Mouse (Mus musculus): ENCODE results near the gene Ms4a12.
"Not testable (repeated sequence)": the region's sequence is repeated elsewhere in the genome, so short reads cannot be mapped to it uniquely, and the experiment has no call there.

The Ms4a12 gene

GRCm38 (mm10) chr19:11232348-11232747 is at the start of gene Ms4a12:
Gene Ms4a12 (minus strand): TSS chr19:11232448.
- DNase-seq (ENCODE audit: low read depth, low spot score), result no peak

GRCm38 (mm10) chr19:11280223-11280622 is 48.0 kb upstream of the Ms4a12 start:
- DNase-seq (ENCODE audit: low read depth, low spot score), result no peak

DNA sequence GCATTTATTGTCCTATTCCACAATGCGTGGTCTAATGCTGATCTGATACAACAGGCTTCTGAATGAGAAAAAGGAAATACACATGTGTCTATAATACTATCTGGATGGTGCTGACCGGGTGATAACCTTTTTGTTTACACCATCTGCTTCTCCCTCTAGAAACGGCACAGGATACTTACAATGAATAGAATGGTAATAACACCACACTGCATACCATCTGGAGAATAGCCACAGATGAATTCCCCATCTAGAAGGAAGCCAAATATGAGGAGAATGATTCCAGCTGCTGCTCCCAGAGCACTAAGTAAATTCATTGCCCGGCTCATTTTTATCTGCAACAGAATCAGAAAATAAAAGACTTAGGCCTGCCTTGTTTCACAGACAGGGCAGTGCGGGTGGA is 44.2 kb upstream of the Ms4a12 start:
- DNase-seq (ENCODE audit: low read depth, low spot score), result no peak

- no peak for DNase-seq (ENCODE audit: low read depth, low spot score)
Observed at GRCm38 (mm10) chr19:11266956-11267355, 34.7 kb upstream of the Ms4a12 start.

DNA sequence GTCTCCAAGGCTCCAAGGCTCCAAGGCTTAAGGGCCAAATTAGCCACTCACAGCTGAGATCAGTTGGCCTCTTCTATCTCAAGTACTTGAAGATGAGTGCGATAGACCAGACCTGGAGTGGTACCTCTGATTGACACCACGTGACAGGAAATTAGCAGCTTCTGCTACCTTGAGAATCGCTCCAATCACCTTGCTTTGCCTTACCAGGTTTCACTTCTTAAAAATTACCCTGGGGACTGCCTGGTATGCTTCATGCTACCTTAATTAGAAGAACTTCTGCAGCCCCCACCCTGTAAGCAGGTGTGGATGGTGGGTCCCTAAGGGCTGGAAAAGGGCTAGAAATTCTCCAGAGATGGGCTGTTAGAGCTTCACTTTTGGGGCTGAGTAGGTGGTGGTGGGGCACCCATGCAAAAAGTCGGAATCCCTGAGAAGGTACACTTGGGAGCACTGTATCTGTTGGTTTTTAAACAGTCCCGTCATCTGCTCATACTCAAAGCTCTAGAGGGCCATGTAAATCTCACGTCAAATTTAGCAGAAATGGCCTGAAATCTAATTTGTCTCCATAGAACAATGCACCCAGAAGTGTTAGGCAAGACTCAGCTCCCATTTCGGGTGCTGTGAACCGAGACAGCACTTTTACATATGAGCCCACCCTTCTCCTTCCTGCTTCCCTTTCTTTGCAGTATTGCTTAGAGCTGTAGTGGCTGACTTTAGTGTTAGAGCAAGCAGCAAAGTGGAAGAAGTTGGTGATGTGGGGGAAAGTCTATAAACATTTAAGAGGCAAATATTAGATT is 34.0 kb upstream of the Ms4a12 start, which contains the start of gene Ms4a1:
Gene Ms4a1, minus strand, starts transcription at position 190 of the 794 bp plus-strand sequence.
- no peak for DNase-seq (ENCODE audit: low read depth, low spot score)

GRCm38 (mm10) chr19:11264602-11265185 is 32.4 kb upstream of the Ms4a12 start:
- DNase-seq (ENCODE audit: low read depth, low spot score), result no peak

- DNase-seq (ENCODE audit: low read depth, low spot score), result no peak
Observed at GRCm38 (mm10) chr19:11263549-11263948, 31.3 kb upstream of the Ms4a12 start.

DNA sequence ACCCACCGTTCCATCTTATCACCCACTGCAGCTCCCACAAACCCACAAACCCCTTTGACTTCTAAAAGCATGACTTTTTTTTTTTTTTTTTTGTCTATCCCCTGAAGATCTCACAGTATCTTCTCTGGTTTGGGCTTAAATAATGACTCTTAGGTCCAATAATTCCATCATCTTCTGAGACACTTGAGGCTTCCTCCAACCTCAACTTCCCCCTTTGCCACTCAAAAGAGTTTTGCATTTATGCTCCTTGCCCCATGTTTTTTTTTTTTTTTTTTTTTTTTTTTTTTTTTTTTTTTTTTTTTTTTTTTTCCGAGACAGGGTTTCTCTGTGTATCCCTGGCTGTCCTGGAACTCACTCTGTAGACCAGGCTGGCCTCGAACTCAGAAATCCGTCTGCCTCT is 30.7 kb upstream of the Ms4a12 start:
- not testable (repeated sequence) for DNase-seq (ENCODE audit: low read depth, low spot score)

DNA sequence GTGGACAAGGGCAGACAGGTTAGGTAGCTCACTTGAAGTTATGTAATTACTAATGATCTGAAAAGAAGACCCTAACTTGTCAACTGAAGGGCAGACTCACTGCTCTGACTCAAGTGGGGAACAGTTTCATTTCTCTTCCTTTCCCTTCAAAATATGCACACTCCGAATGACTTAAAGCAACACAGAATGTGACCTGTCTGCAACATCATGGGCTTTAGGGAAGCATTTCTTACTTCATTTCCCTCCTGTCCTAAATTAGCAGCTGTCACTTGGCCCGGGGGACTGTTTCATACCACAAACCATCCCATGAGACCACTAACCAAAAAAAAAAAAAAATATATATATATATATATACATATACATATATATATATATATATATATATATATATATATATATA is 29.3 kb upstream of the Ms4a12 start:
- DNase-seq (ENCODE audit: low read depth, low spot score), result no peak

GRCm38 (mm10) chr19:11244230-11244629 is 12.0 kb upstream of the Ms4a12 start:
- DNase-seq (ENCODE audit: low read depth, low spot score), result no peak

- DNase-seq (ENCODE audit: low read depth, low spot score), result no peak
Observed at GRCm38 (mm10) chr19:11242560-11242959, 10.3 kb upstream of the Ms4a12 start.

- no peak for DNase-seq (ENCODE audit: low read depth, low spot score)
Observed at GRCm38 (mm10) chr19:11235820-11236219, 3.6 kb upstream of the Ms4a12 start.

DNA sequence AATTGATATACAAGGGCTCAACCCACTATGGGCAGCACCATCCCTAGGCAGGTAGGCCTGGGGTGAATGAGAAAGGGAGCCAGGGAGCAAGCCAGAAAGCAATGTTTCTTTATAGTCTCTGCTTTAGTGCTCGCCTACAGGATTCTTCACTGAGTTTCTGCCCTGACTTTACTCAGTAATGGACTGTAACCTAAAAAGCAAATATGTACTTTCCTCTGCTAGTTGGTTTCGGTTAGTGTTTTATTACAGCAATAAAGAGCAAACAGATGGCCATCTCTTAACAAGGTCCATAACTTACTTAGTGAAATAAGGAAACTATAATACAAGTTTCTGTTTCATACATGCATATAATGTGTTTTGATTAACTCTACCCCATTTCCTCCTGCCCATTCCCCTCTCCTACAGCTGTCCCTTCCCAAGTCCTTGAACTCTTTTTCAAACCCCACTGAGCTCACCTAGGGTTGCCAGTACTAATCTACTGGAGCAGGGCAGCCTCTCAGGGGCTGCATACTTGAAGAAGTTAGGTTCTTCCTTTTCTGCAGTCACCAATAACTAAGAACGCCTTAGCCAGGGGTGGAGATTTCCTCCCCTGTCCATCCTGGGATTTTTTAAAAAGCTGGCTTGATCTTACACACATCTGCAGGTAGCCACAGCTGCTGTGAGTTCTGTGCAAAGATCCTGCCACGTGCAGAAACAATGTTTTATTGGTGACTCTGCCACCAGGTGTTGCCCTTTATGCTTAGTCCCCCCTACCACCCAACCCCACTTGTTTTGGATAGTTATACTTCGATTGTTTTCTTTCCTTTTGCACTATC is 2.9 kb upstream of the Ms4a12 start:
- DNase-seq (ENCODE audit: low read depth, low spot score), result no peak

DNA sequence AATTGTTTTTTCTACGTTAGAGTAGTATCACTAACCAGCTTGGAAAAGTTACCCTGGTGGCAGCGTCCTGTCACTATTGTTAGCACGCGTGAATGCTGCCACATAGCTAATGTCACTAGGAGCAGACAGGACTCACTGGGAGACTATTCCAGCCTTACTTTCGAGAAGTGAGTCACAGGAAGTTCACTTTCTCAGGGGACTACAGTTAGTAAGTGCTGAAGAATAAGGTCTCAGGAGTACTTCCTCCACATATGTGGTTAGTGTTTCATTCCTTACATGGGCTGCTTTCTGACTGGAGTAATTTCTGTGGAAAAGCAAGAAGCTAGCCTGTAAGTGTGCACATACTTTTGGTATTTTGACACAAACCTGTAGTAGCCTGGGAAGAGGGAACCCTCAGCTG is 2.0 kb upstream of the Ms4a12 start:
- DNase-seq (ENCODE audit: low read depth, low spot score), result no peak

DNA sequence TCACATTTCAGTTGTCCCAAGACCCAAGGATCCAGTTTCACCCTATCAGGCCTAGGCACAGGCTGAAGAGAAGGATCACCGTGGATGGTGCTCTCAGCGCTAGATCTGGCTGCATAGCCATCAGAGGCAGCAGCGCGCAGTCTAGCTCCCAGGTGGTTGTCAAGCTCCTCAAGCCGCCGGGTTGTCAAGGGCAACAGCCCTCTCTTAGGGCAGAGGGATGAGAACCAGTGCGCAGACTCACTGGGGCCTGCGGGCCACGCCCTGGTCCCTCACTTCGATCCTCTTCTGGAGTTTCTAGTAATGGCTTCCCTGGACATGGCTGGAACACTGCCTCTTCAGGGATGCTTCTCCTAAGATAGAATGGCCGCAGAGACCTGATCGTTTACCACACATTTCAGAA is 35.7 kb downstream of the Ms4a12 start, which contains the start of gene Ms4a13:
Gene Ms4a13, minus strand, starts transcription at position 192 of the 400 bp plus-strand sequence.
- DNase-seq (ENCODE audit: low read depth, low spot score), result no peak

DNA sequence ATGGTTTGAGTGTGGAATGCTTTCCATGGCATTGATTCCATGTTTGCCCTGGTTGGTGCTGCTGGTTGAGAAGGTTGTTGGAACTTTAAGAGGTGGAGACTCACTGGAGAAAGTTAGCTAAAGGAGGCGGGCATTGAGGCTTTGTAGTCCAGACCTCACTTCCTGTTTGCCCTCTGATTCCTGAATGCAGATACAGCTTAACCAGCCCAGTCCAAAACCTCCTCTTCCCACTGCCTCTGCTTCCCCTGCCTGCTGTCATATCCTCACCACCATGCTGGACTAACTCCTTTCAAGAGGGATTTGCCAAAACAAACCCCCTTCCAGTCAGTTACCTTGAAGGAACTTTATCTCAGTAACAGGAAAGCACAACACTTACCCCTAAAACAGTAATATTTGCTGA is 39.7 kb downstream of the Ms4a12 start:
- DNase-seq (ENCODE audit: low read depth, low spot score), result no peak

GRCm38 (mm10) chr19:11184121-11184520 is 48.1 kb downstream of the Ms4a12 start:
- no peak for DNase-seq (ENCODE audit: low read depth, low spot score)

GRCm38 (mm10) chr19:11177464-11177863 is 54.8 kb downstream of the Ms4a12 start:
- no peak for DNase-seq (ENCODE audit: low read depth, low spot score)

DNA sequence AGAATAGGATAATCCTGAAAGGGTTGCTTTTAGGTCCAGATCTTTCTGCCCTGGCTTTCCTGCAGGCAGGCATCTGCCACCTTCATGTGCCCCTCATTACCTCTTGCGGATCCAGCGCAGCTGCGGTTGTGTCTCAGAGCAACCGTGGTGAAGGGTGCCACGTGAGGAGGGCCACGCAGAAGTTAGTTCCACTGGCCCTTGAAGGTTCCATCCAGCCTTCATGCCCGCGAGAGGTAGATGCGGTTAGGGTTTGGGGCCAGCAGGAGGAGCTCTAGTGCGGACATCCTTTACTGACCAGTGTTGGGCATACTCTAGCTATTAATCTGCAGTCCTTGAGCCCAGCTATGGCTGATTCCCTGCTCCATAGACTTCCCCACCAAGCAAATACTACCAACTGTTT is 67.1 kb downstream of the Ms4a12 start, which contains the start of gene 1700025F22Rik:
Gene 1700025F22Rik, minus strand, starts transcription at position 149 of the 400 bp plus-strand sequence.
- DNase-seq (ENCODE audit: low read depth, low spot score), result no peak

Data from retina, postnatal 7 days (tissue).